Mouse (Mus musculus) intestine, embryonic 14.5 days (tissue): ENCODE measurements around the gene Caap1. TPM values are rescaled to one million over a fixed set of nuclear protein-coding genes. Genes with fewer than 3 reads are reported as not detected.

ENCODE experiments used
- polyA plus RNA-seq: library from polyadenylated mRNA; unstranded; fragments of >200 nt; fragmentation: Nextera tagmentation; extraction: Ambion mirVana; gene quantifications from 2 replicates; pipeline ENCODE4 v1.2.1, GENCODE M21; 2014

Caap1 gene
- polyA plus RNA-seq, 1 experiment from 2014 or later = 17.2 TPM

Other genes with a start within 250 kb of the Caap1 start
- not detected in 2 replicates for gene Gm10306, start 250 bp downstream of the Caap1 start, polyA plus RNA-seq
- 63.9 and 67.2 TPM in 2 replicates for gene Plaa, start 46.4 kb upstream of the Caap1 start, polyA plus RNA-seq
- gene Ift74, start 57.7 kb upstream of the Caap1 start, polyA plus RNA-seq = 24.2 and 26.2 TPM in 2 replicates
- gene Lrrc19, start 93.3 kb upstream of the Caap1 start, polyA plus RNA-seq = 0.46 and 0.47 TPM in 2 replicates
- gene Tek, start 182.5 kb upstream of the Caap1 start, polyA plus RNA-seq = 12.1 and 13.7 TPM in 2 replicates